Mouse (Mus musculus) liver, embryonic 16.5 days (tissue): ENCODE data around the gene Arhgef10l. TPM values are rescaled to one million over a fixed set of nuclear protein-coding genes. Genes with fewer than 3 reads are reported as not detected.

Experiments
- ATAC-seq: fragments of 200-750 bp; cut with Nextera tagmentation; 2 replicates; pipeline ENCODE4 v1.8.0; 2017; ENCODE audit warnings: low read depth, mild to moderate bottlenecking, moderate number of reproducible peaks, moderate library complexity
- H3K27ac ChIP-seq: fragments of 300-500 bp; sonication (generic); 2 replicates; pipeline ENCODE4 v1.5.1; 2014; ENCODE audit warnings: mild to moderate bottlenecking, low read length
- H3K27me3 ChIP-seq: fragments of 300-500 bp; sonication (generic); 2 replicates; pipeline ENCODE4 v1.6.1; 2014; ENCODE audit warnings: low read depth, low read length, mixed read lengths; ENCODE audit not compliant: control insufficient read depth, insufficient read depth
- H3K36me3 ChIP-seq: fragments of 300-500 bp; sonication (generic); 2 replicates; pipeline ENCODE4 v1.6.1; 2014; ENCODE audit warnings: mild to moderate bottlenecking; ENCODE audit not compliant: control insufficient read depth, insufficient read depth
- H3K4me1 ChIP-seq: fragments of 300-500 bp; sonication (generic); 2 replicates; pipeline ENCODE4 v1.6.1; 2014; ENCODE audit warnings: low read depth, low read length, mixed read lengths; ENCODE audit not compliant: control insufficient read depth
- H3K4me2 ChIP-seq: fragments of 300-500 bp; sonication (generic); 2 replicates; pipeline ENCODE4 v1.6.1; 2014; ENCODE audit warnings: low read depth, low read length, mixed read lengths
- H3K4me3 ChIP-seq: fragments of 300-500 bp; sonication (generic); 2 replicates; pipeline ENCODE4 v1.5.1; 2014; ENCODE audit warnings: low read depth, mild to moderate bottlenecking, low read length
- H3K9ac ChIP-seq: fragments of 300-500 bp; sonication (generic); 2 replicates; pipeline ENCODE4 v1.6.1; 2014; ENCODE audit warnings: low read depth, low read length
- H3K9me3 ChIP-seq: fragments of 300-500 bp; sonication (generic); replicated peaks from 2 replicates; pipeline ENCODE4 v1.6.1; 2016; ENCODE audit warnings: low read length; ENCODE audit not compliant: control insufficient read depth
- WGBS: fragments of 180-500 bp; shearing (Covaris S2); extraction: QIAGEN DNeasy Blood & Tissue Kit; methylation state at CpG from one replicate; pipeline ENCODE4 v1.1.7; 2014; ENCODE audit not compliant: insufficient replicate concordance; 5-methylcytosine and 5-hydroxymethylcytosine counted together
- polyA plus RNA-seq: library from polyadenylated mRNA; unstranded; fragments of >200 nt; fragmentation: Nextera tagmentation; extraction: Ambion mirVana; gene quantifications from 2 replicates; pipeline ENCODE4 v1.2.1, GENCODE M21; 2015

Arhgef10l gene
- 5.7 and 6.6 TPM in 2 replicates for polyA plus RNA-seq

- no peaks in the 10 kb centered on the region; the same call in 1 of the 2 replicates for H3K27me3 ChIP-seq
- no peak within 1 kb of the TSS for H3K4me3 ChIP-seq
- 60% methylated on average over 11 of the region's 11 CpGs for WGBS
- H3K4me2 ChIP-seq: no peak within 1 kb of the TSS
- H3K36me3 ChIP-seq: no peaks in the 10 kb centered on the region
- no peak within 1 kb of the TSS for H3K27ac ChIP-seq
- H3K9me3 ChIP-seq: no peaks in the 10 kb centered on the region
- no peak within 1 kb of the TSS for H3K9ac ChIP-seq
- H3K4me1 ChIP-seq: peaks cover 4% of the 10 kb centered on the region
- ATAC-seq: no peak
Measured at GRCm38 (mm10) chr4:140665760-140666159, at the start of gene Arhgef10l. Gene Arhgef10l (minus strand): TSS chr4:140666012.

GRCm38 (mm10) chr4:140714586-140714985, 48.8 kb upstream of the Arhgef10l start:
- peaks cover 5% of the 10 kb centered on the region for H3K4me1 ChIP-seq
- H3K27ac ChIP-seq: no peak overlapping the region
- no peak overlapping the region for H3K4me3 ChIP-seq
- no peaks in the 10 kb centered on the region for H3K27me3 ChIP-seq
- no peak overlapping the region for H3K9ac ChIP-seq
- no peaks in the 10 kb centered on the region for H3K9me3 ChIP-seq
- peak; percentile 37 for ATAC-seq
- H3K4me2 ChIP-seq: no peak overlapping the region
- peaks cover 91% of the 10 kb centered on the region for H3K36me3 ChIP-seq
- WGBS: 81% methylated on average over 5 of the region's 5 CpGs

GRCm38 (mm10) chr4:140713480-140714365, 47.9 kb upstream of the Arhgef10l start:
- Histone ChIP-seq H3K36me3 (peaks cover 93% of the 10 kb centered on the region), H3K27me3 (no peaks in the 10 kb centered on the region), H3K4me3 (no peak overlapping the region), H3K9ac (no peak overlapping the region), H3K4me2 (no peak overlapping the region), H3K9me3 (no peaks in the 10 kb centered on the region), H3K4me1 (peaks cover 11% of the 10 kb centered on the region), H3K27ac (0 out of 2 replicates have a peak overlapping the region, but pooled peaks have one; percentile 5)
- peak; percentile 71 for ATAC-seq
- WGBS: 57% methylated on average over 29 of the region's 29 CpGs

GRCm38 (mm10) chr4:140711360-140711759, 45.5 kb upstream of the Arhgef10l start:
- 77% methylated on average over 5 of the region's 5 CpGs for WGBS

GRCm38 (mm10) chr4:140710781-140711180, 45.0 kb upstream of the Arhgef10l start:
- peaks cover 80% of the 10 kb centered on the region for H3K36me3 ChIP-seq
- no peak overlapping the region for H3K4me3 ChIP-seq
- no peak for ATAC-seq
- H3K9ac ChIP-seq: no peak overlapping the region
- WGBS: 74% methylated on average over 10 of the region's 10 CpGs
- no peak overlapping the region for H3K27ac ChIP-seq
- no peaks in the 10 kb centered on the region for H3K9me3 ChIP-seq
- no peak overlapping the region for H3K4me2 ChIP-seq
- H3K4me1 ChIP-seq: peaks cover 29% of the 10 kb centered on the region
- H3K27me3 ChIP-seq: no peaks in the 10 kb centered on the region

More at GRCm38 (mm10) chr4:140711360-140711759, 45.5 kb upstream of the Arhgef10l start:
- ATAC-seq: no peak
- peaks cover 25% of the 10 kb centered on the region for H3K4me1 ChIP-seq
- H3K36me3 ChIP-seq: peaks cover 84% of the 10 kb centered on the region
- H3K9ac ChIP-seq: no peak overlapping the region
- H3K4me2 ChIP-seq: no peak overlapping the region
- no peak overlapping the region for H3K4me3 ChIP-seq
- H3K27ac ChIP-seq: no peak overlapping the region
- no peaks in the 10 kb centered on the region for H3K9me3 ChIP-seq
- H3K27me3 ChIP-seq: no peaks in the 10 kb centered on the region

- H3K4me1 ChIP-seq: peaks cover 34% of the 10 kb centered on the region
- ATAC-seq: no peak
- no peak overlapping the region for H3K27ac ChIP-seq
- no peak overlapping the region for H3K4me3 ChIP-seq
- H3K27me3 ChIP-seq: no peaks in the 10 kb centered on the region
- H3K36me3 ChIP-seq: peaks cover 77% of the 10 kb centered on the region
- H3K9ac ChIP-seq: no peak overlapping the region
- H3K9me3 ChIP-seq: no peaks in the 10 kb centered on the region
- 84% methylated on average over 10 of the region's 10 CpGs for WGBS
- H3K4me2 ChIP-seq: no peak overlapping the region
Measured at GRCm38 (mm10) chr4:140709617-140710016, 43.8 kb upstream of the Arhgef10l start.

- no peak for ATAC-seq
- H3K4me2 ChIP-seq: no peak overlapping the region
- 82% methylated on average over 7 of the region's 7 CpGs for WGBS
- no peak overlapping the region for H3K9ac ChIP-seq
- H3K4me3 ChIP-seq: no peak overlapping the region
- peaks cover 33% of the 10 kb centered on the region for H3K4me1 ChIP-seq
- peaks cover 74% of the 10 kb centered on the region for H3K36me3 ChIP-seq
- H3K9me3 ChIP-seq: no peaks in the 10 kb centered on the region
- H3K27ac ChIP-seq: no peak overlapping the region
- no peaks in the 10 kb centered on the region for H3K27me3 ChIP-seq
Measured at GRCm38 (mm10) chr4:140709111-140709510, 43.3 kb upstream of the Arhgef10l start.

- no peaks in the 10 kb centered on the region for H3K9me3 ChIP-seq
- H3K27me3 ChIP-seq: no peaks in the 10 kb centered on the region
- no peak overlapping the region for H3K4me3 ChIP-seq
- no peak overlapping the region for H3K4me2 ChIP-seq
- no peak overlapping the region for H3K9ac ChIP-seq
- H3K36me3 ChIP-seq: peaks cover 68% of the 10 kb centered on the region
- peaks cover 38% of the 10 kb centered on the region for H3K4me1 ChIP-seq
- peak; percentile 50 for ATAC-seq
- no peak overlapping the region for H3K27ac ChIP-seq
- WGBS: 77% methylated on average over 18 of the region's 18 CpGs
Measured at GRCm38 (mm10) chr4:140708297-140708927, 42.6 kb upstream of the Arhgef10l start.

- no peak overlapping the region for H3K27ac ChIP-seq
- no peak overlapping the region for H3K4me3 ChIP-seq
- peaks cover 60% of the 10 kb centered on the region for H3K36me3 ChIP-seq
- ATAC-seq: no peak
- 75% methylated on average over 4 of the region's 4 CpGs for WGBS
- no peak overlapping the region for H3K9ac ChIP-seq
- no peak overlapping the region for H3K4me2 ChIP-seq
- H3K4me1 ChIP-seq: peaks cover 42% of the 10 kb centered on the region
- no peaks in the 10 kb centered on the region for H3K27me3 ChIP-seq
- H3K9me3 ChIP-seq: no peaks in the 10 kb centered on the region
Measured at GRCm38 (mm10) chr4:140707615-140708014, 41.8 kb upstream of the Arhgef10l start.
